Mouse (Mus musculus): ENCODE results near the gene Olfr699. TPM values are rescaled to one million over a fixed set of nuclear protein-coding genes. Genes with fewer than 3 reads are reported as not detected.

Gene Olfr699
- not detected for polyA plus RNA-seq (2015; fragmentation: Illumina TruSeq; extraction: RNeasy Lipid Tissue Mini Kit (QIAGEN cat#74804); ENCODE audit: insufficient read depth, low read depth, low replicate concordance)

DNA sequence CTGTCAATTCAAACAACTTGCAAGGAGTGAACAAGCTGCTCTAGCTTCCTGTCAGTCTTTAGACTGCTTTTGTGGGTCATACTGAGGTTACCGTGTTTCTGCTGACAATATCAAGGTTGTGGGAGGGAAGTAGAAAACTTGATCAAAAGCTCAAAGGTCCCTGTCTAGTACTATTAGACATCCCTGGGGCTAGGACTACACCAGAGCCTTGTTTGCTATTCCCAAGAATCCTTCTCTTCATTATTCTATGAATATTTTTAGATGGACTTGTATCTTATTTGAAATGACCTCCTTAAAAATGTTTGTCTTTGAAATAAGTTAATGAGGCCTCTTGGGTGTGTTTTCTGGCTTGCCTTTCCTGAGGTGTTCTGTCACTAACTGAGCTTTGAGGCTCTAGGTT lies at the start of gene Olfr699:
Olfr699 (minus strand) TSS at position 101 of the 400 bp plus-strand sequence.

GRCm38 (mm10) chr7:106833793-106834192 lies 40.8 kb upstream of the Olfr699 start, which contains the start of gene Olfr702:
TSS of gene Olfr702 (minus strand) at chr7:106833893.

DNA sequence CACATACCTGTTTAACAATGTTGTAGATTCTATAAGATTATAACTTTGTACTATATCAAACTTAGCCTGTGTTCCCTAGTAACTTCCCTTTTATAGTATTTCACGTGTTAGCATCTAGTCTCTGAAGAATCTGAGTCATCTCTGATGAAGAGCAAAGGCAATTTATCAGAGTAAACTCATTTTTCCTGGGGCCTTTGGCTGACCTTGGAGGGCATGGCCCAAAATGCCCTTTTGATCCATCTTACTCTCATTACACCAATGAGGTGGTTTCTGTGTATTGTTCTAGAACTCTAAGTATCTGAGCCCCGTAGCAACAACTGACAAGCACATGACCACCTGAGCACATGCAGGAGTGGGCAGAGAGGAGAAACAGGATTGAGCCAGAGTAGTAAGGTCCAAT lies 20.8 kb upstream of the Olfr699 start, which contains the start of gene Olfr701:
Olfr701 (plus strand) TSS at position 301 of the 400 bp plus-strand sequence.

GRCm38 (mm10) chr7:106808734-106809133 lies 15.7 kb upstream of the Olfr699 start, which contains the start of gene Olfr700:
TSS of gene Olfr700 (minus strand) at chr7:106808834.

DNA sequence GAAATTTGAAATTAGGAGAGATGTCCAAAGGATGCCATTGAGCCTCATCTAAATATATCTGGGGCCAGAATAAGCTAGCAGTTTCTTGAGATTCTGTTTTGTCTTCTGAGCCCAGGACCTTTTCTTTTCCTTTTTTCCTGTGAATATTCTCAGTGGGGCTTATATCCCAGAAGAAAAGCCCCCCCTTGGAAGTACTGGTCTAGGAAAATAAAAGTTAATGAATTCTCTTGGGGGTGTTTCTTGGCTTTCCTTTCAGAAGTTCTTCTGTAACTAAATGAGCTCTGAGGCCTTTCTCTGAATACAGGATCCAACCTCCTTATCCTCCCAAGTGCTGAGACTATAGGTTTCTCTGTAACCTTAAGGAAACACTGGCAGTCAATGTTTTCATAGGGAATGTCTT lies 37.7 kb downstream of the Olfr699 start, which contains the start of gene Olfr698:
Olfr698 (minus strand) TSS at position 101 of the 400 bp plus-strand sequence.

GRCm38 (mm10) chr7:106742343-106742742 lies 50.7 kb downstream of the Olfr699 start, which contains the start of gene Olfr697:
TSS of gene Olfr697 (minus strand) at chr7:106742443.

Other genes with a start within 250 kb of the Olfr699 start
- gene Olfr693, start 112.6 kb downstream of the Olfr699 start, polyA plus RNA-seq (2015; fragmentation: Illumina TruSeq; extraction: RNeasy Lipid Tissue Mini Kit (QIAGEN cat#74804); ENCODE audit: insufficient read depth, low read depth, low replicate concordance) = not detected
- gene Olfr694, start 101.4 kb downstream of the Olfr699 start, polyA plus RNA-seq (2015; fragmentation: Illumina TruSeq; extraction: RNeasy Lipid Tissue Mini Kit (QIAGEN cat#74804); ENCODE audit: insufficient read depth, low read depth, low replicate concordance) = not detected
- gene Olfr695, start 76.8 kb downstream of the Olfr699 start, polyA plus RNA-seq (2015; fragmentation: Illumina TruSeq; extraction: RNeasy Lipid Tissue Mini Kit (QIAGEN cat#74804); ENCODE audit: insufficient read depth, low read depth, low replicate concordance) = not detected
- gene Olfr697, start 50.8 kb downstream of the Olfr699 start, polyA plus RNA-seq (2015; fragmentation: Illumina TruSeq; extraction: RNeasy Lipid Tissue Mini Kit (QIAGEN cat#74804); ENCODE audit: insufficient read depth, low read depth, low replicate concordance) = not detected
- not detected for gene Olfr698, start 37.8 kb downstream of the Olfr699 start, polyA plus RNA-seq (2015; fragmentation: Illumina TruSeq; extraction: RNeasy Lipid Tissue Mini Kit (QIAGEN cat#74804); ENCODE audit: insufficient read depth, low read depth, low replicate concordance)
- not detected for gene Olfr700, start 15.6 kb upstream of the Olfr699 start, polyA plus RNA-seq (2015; fragmentation: Illumina TruSeq; extraction: RNeasy Lipid Tissue Mini Kit (QIAGEN cat#74804); ENCODE audit: insufficient read depth, low read depth, low replicate concordance)
- gene Olfr701, start 20.9 kb upstream of the Olfr699 start, polyA plus RNA-seq (2015; fragmentation: Illumina TruSeq; extraction: RNeasy Lipid Tissue Mini Kit (QIAGEN cat#74804); ENCODE audit: insufficient read depth, low read depth, low replicate concordance) = not detected
- gene Olfr702, start 40.7 kb upstream of the Olfr699 start, polyA plus RNA-seq (2015; fragmentation: Illumina TruSeq; extraction: RNeasy Lipid Tissue Mini Kit (QIAGEN cat#74804); ENCODE audit: insufficient read depth, low read depth, low replicate concordance) = not detected
- gene Olfr703, start 50.2 kb upstream of the Olfr699 start, polyA plus RNA-seq (2015; fragmentation: Illumina TruSeq; extraction: RNeasy Lipid Tissue Mini Kit (QIAGEN cat#74804); ENCODE audit: insufficient read depth, low read depth, low replicate concordance) = not detected
- gene Olfr704, start 70.0 kb upstream of the Olfr699 start, polyA plus RNA-seq (2015; fragmentation: Illumina TruSeq; extraction: RNeasy Lipid Tissue Mini Kit (QIAGEN cat#74804); ENCODE audit: insufficient read depth, low read depth, low replicate concordance) = not detected
- not detected for gene Olfr705, start 83.7 kb upstream of the Olfr699 start, polyA plus RNA-seq (2015; fragmentation: Illumina TruSeq; extraction: RNeasy Lipid Tissue Mini Kit (QIAGEN cat#74804); ENCODE audit: insufficient read depth, low read depth, low replicate concordance)
- not detected for gene Olfr706, start 95.0 kb upstream of the Olfr699 start, polyA plus RNA-seq (2015; fragmentation: Illumina TruSeq; extraction: RNeasy Lipid Tissue Mini Kit (QIAGEN cat#74804); ENCODE audit: insufficient read depth, low read depth, low replicate concordance)
- gene Olfr707, start 108.0 kb upstream of the Olfr699 start, polyA plus RNA-seq (2015; fragmentation: Illumina TruSeq; extraction: RNeasy Lipid Tissue Mini Kit (QIAGEN cat#74804); ENCODE audit: insufficient read depth, low read depth, low replicate concordance) = not detected
- not detected for gene Olfr1532-ps1, start 114.8 kb upstream of the Olfr699 start, polyA plus RNA-seq (2015; fragmentation: Illumina TruSeq; extraction: RNeasy Lipid Tissue Mini Kit (QIAGEN cat#74804); ENCODE audit: insufficient read depth, low read depth, low replicate concordance)
- not detected for gene Olfr709-ps1, start 139.0 kb upstream of the Olfr699 start, polyA plus RNA-seq (2015; fragmentation: Illumina TruSeq; extraction: RNeasy Lipid Tissue Mini Kit (QIAGEN cat#74804); ENCODE audit: insufficient read depth, low read depth, low replicate concordance)
- gene Olfr710, start 155.1 kb upstream of the Olfr699 start, polyA plus RNA-seq (2015; fragmentation: Illumina TruSeq; extraction: RNeasy Lipid Tissue Mini Kit (QIAGEN cat#74804); ENCODE audit: insufficient read depth, low read depth, low replicate concordance) = not detected
- not detected for gene Olfr6, start 170.7 kb upstream of the Olfr699 start, polyA plus RNA-seq (2015; fragmentation: Illumina TruSeq; extraction: RNeasy Lipid Tissue Mini Kit (QIAGEN cat#74804); ENCODE audit: insufficient read depth, low read depth, low replicate concordance)
- not detected for gene Olfr711, start 182.3 kb upstream of the Olfr699 start, polyA plus RNA-seq (2015; fragmentation: Illumina TruSeq; extraction: RNeasy Lipid Tissue Mini Kit (QIAGEN cat#74804); ENCODE audit: insufficient read depth, low read depth, low replicate concordance)
- gene Olfr2, start 212.9 kb upstream of the Olfr699 start, polyA plus RNA-seq (2015; fragmentation: Illumina TruSeq; extraction: RNeasy Lipid Tissue Mini Kit (QIAGEN cat#74804); ENCODE audit: insufficient read depth, low read depth, low replicate concordance) = not detected
- not detected for gene Olfr713, start 238.0 kb upstream of the Olfr699 start, polyA plus RNA-seq (2015; fragmentation: Illumina TruSeq; extraction: RNeasy Lipid Tissue Mini Kit (QIAGEN cat#74804); ENCODE audit: insufficient read depth, low read depth, low replicate concordance)

Measured in pancreas, adult 10 weeks (tissue).